Mouse (Mus musculus): ENCODE data around the gene Poc5. TPM values are rescaled to one million over a fixed set of nuclear protein-coding genes. Genes with fewer than 3 reads are reported as not detected.

The Poc5 gene
- polyA plus RNA-seq (2014; fragmentation: Illumina TruSeq; extraction: RNeasy Lipid Tissue Mini Kit (QIAGEN cat#74804); ENCODE audit: low read depth, low replicate concordance) = 10.5 TPM

DNA sequence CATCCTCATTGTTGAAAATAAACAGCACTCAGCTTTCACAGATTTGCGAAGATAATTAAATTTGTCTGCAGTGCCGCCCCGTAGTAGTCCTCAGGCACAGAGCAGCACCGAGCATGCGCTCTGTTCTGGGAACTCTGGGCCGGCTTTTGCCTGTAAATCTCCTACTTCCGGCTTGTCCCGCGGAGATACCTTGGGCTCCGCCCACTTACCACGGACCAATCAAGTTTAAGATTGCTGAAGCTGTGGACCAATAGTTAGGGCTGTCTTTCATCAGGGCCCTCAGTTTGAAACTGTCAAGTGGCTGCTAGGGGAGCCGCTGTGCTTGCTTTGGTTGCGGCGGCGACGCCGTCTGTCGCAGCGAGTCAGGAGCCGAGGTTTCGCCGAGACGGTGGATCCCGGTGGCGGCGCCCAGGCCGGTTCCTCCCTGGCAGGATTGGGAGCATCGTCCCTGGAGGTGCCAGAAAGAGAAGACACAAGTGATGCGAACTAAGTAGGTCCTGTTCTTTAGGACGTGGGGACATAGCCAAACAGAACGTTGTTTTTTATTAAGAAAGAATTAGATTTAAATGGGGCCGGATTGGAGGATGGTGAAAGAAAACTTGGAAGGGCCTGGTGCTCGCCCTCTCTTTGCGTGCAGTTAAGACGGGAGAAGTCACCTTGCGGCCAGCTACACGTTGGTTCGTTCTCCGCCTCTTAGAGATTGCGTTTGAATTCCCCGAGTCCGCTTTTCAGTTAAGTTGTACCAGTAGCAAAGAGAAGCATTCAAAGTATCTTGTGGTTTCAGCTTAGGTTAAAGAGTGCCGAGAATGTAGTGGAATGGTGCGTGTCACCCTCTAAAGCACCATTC lies at the start of gene Poc5:
Poc5 (plus strand) TSS at position 253 of the 847 bp plus-strand sequence.

Other genes starting within 250 kb of the Poc5 start
- gene Ankdd1b, start 82.9 kb downstream of the Poc5 start, polyA plus RNA-seq (2014; fragmentation: Illumina TruSeq; extraction: RNeasy Lipid Tissue Mini Kit (QIAGEN cat#74804); ENCODE audit: low read depth, low replicate concordance) = 4.0 TPM
- not detected for gene Gm17622, start 102.4 kb downstream of the Poc5 start, polyA plus RNA-seq (2014; fragmentation: Illumina TruSeq; extraction: RNeasy Lipid Tissue Mini Kit (QIAGEN cat#74804); ENCODE audit: low read depth, low replicate concordance)
- gene Polk, start 154.3 kb downstream of the Poc5 start, polyA plus RNA-seq (2014; fragmentation: Illumina TruSeq; extraction: RNeasy Lipid Tissue Mini Kit (QIAGEN cat#74804); ENCODE audit: low read depth, low replicate concordance) = 32.2 TPM
- gene Col4a3bp, start 154.3 kb downstream of the Poc5 start, polyA plus RNA-seq (2014; fragmentation: Illumina TruSeq; extraction: RNeasy Lipid Tissue Mini Kit (QIAGEN cat#74804); ENCODE audit: low read depth, low replicate concordance) = 180 TPM